Mouse (Mus musculus) small intestine, adult 2 months (tissue): ENCODE measurements around the gene Fam222b. TPM values are rescaled to one million over a fixed set of nuclear protein-coding genes. Genes with fewer than 3 reads are reported as not detected.
"Not testable (repeated sequence)": the region's sequence is repeated elsewhere in the genome, so short reads cannot be mapped to it uniquely, and the experiment has no call there.

Experiments
- H3K27ac ChIP-seq: fragments of 200-500 bp; 2 replicates; pipeline ENCODE4 v1.5.1; 2012; ENCODE audit warnings: low read depth, low read length, control low read depth, inconsistent platforms; ENCODE audit not compliant: insufficient read depth
- H3K27me3 ChIP-seq: fragments of 200-500 bp; 2 replicates; pipeline ENCODE4 v1.6.1; 2012; ENCODE audit warnings: mild to moderate bottlenecking, moderate library complexity, low read length, inconsistent platforms; ENCODE audit not compliant: control insufficient read depth, insufficient read depth
- H3K36me3 ChIP-seq: fragments of 200-500 bp; 2 replicates; pipeline ENCODE4 v1.6.1; 2012; ENCODE audit warnings: mild to moderate bottlenecking, low read length, control low read depth, inconsistent platforms; ENCODE audit not compliant: control insufficient read depth, insufficient read depth
- H3K4me1 ChIP-seq: fragments of 200-500 bp; 2 replicates; pipeline ENCODE4 v1.6.1; 2012; ENCODE audit warnings: low read length, inconsistent platforms, mixed read lengths; ENCODE audit not compliant: control insufficient read depth, insufficient read depth, insufficient read length
- H3K4me3 ChIP-seq: fragments of 200-500 bp; 2 replicates; pipeline ENCODE4 v1.5.1; 2012; ENCODE audit warnings: low read depth, mild to moderate bottlenecking, control low read depth, inconsistent platforms, low read length, moderate library complexity
- CTCF ChIP-seq: fragments of 200-500 bp; IDR thresholded peaks from 2 replicates; pipeline ENCODE4 v1.5.1; 2012; ENCODE audit warnings: low read depth, mild to moderate bottlenecking, control low read depth, inconsistent platforms, low read length, moderate library complexity, mixed read lengths; ENCODE audit not compliant: insufficient replicate concordance, insufficient read length; ENCODE audit errors: extremely low read depth
- POLR2A ChIP-seq: fragments of 200-500 bp; IDR thresholded peaks from 2 replicates; pipeline ENCODE4 v1.6.1; 2012; ENCODE audit warnings: low read depth, mild to moderate bottlenecking, control low read depth, inconsistent platforms, low read length, moderate library complexity
- WGBS: fragments of 180-500 bp; shearing (Covaris S2); methylation state at CpG from one replicate; pipeline ENCODE4 v1.1.7; 2018; 5-methylcytosine and 5-hydroxymethylcytosine counted together
- polyA plus RNA-seq: library from polyadenylated mRNA; depleted of rRNA; stranded (reverse); fragments of >200 nt; gene quantifications from 2 replicates; pipeline ENCODE4 v1.2.3, GENCODE M21; 2012

The Fam222b gene
- polyA plus RNA-seq, 1 experiment = 29.2 TPM

DNA sequence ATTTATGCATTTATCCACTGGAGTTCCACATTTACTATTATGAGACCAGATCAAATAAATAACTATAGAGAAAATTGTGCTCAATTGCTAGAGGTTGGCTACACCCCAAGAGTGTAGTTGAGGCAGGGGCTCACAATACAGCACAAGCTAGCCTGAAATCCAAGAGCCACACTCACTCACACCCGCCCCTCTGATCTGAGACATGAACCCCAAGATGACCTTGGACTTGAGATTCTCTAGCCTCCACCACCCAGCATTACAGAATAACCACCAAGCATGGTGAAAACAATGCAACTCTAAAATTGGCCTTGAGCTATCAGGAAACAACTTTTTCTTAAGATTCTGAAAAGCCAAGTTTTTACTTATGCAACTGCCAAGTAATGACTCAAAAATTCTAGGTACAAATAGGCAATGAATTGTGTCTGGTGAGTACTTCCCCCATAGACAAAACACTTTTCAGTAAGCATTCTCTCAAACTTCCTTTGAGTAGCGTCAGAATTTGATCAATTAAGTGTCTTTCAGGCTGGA, 87.4 kb downstream of the Fam222b start:
- TF ChIP-seq POLR2A (no peak), CTCF (no peak)
- Histone ChIP-seq H3K4me1 (peaks cover 9% of the 10 kb centered on the region), H3K4me3 (no peak overlapping the region; the same call in 1 of the 2 replicates), H3K27me3 (no peaks in the 10 kb centered on the region), H3K27ac (no peak overlapping the region), H3K36me3 (peaks cover 19% of the 10 kb centered on the region)
- 32% methylated on average over 2 of the region's 2 CpGs for WGBS

DNA sequence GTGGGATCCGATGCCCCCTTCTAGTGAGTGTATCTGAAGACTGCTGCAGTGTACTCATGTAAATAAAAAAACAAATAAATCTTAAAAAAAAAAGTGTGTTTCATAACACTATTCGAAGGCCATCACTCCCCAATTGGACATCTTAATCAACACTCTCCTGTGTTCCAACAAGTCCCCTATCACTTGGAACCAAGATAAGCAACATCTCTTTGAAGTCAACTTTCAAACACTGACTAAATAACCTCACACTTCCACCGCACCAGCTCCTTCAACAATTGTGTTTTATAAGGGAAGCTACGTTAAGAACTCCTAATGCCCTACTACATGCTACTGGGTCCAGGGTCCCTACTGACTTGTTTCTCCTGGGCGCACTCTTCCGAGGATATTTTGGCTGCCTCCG, 88.0 kb downstream of the Fam222b start:
- Histone ChIP-seq H3K27ac (no peak overlapping the region), H3K4me1 (peaks cover 9% of the 10 kb centered on the region; the same call in 1 of the 2 replicates), H3K4me3 (peak overlapping the region; percentile 74), H3K27me3 (no peaks in the 10 kb centered on the region), H3K36me3 (peaks cover 19% of the 10 kb centered on the region)
- no peak for TF ChIP-seq CTCF
- TF ChIP-seq POLR2A = no peak
- 3% methylated on average over 7 of the region's 7 CpGs for WGBS

DNA sequence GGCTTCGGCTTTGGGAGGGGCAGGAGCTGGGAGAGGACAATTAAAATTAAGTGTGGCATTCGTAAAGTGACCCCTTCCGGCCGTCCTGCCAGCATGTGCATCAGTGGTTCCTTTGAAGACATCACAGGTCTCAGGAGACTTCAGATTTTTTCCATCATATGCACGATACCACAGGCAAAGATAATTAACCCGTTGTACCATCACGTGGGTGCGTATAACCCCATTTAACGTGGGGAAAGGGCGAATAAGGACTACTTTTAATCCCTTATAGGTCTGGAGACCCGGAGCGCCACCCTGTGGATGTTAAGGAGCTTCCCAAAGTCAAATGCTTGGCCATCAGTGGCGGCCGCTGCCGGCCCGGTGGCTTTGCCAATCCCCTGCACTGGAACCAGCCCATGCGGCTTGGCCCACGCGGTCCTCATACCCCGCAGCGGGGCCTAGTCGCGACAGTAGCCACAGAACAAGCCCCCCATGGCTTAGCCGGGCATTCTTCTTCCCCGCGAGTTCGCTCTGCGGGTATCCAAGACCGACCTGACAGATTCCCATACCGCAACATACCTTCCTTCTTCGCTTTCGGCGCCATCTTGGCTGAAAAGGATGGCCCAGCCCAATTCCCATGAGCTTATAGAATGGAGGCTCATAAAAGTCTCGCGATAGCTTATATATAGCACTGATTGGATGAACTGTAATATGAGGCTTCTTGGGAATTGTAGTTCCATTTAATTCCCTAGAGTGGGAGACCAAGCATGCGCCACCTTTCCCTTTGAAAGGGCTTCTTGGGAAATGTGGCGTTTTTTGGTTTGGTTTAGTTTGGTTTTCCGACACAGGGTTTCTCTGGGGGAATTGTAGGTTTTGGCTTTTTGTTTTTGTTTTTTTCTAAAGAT, 88.7 kb downstream of the Fam222b start, which contains the start of gene Rpl23a:
Gene Rpl23a, minus strand, starts transcription at position 624 of the 884 bp plus-strand sequence.
- Histone ChIP-seq H3K4me1 (peaks cover 10% of the 10 kb centered on the region), H3K4me3 (peak within 1 kb of the TSS; percentile 74), H3K27ac (peak within 1 kb of the TSS; percentile 41), H3K27me3 (peaks cover 3% of the 10 kb centered on the region), H3K36me3 (peaks cover 19% of the 10 kb centered on the region)
- under 1% methylated on average over 38 of the region's 38 CpGs for WGBS
- TF ChIP-seq POLR2A (peak; percentile 88), CTCF (no peak)

DNA sequence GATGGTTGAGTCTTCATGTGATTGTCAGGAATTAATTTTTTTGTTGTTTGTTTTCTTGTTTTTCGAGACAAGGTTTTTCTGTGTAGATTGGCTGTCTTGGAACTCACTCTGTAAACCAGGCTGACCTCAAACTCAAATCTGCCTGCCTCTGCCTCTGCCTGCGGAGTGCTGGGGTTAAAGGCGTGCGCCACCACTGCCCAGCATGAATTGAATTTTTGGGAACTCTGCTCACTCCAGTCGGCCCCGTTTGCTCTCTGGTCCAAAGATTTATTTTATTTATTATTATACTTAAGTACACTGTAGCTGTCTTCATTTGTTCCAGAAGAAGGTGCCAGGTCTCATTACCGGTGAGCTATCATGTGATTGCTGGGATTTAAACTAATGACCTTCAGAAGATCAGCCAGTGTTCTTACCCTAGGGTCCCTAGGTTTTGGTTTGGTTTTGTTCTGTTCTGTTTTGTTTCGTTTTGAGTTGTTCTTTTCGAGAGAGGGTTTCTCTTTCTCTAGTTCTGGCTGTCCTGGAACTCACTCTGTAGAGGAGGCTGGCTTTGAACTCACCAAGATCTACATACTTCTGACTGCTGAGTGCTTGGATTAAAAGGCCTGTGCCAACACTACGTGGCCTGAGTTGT, 89.5 kb downstream of the Fam222b start:
- 52% methylated on average over 10 of the region's 10 CpGs for WGBS
- Histone ChIP-seq H3K4me3 (no peak overlapping the region), H3K27me3 (peaks cover 11% of the 10 kb centered on the region), H3K27ac (no peak overlapping the region), H3K4me1 (peaks cover 12% of the 10 kb centered on the region), H3K36me3 (peaks cover 19% of the 10 kb centered on the region)
- TF ChIP-seq POLR2A = no peak
- no peak for TF ChIP-seq CTCF

DNA sequence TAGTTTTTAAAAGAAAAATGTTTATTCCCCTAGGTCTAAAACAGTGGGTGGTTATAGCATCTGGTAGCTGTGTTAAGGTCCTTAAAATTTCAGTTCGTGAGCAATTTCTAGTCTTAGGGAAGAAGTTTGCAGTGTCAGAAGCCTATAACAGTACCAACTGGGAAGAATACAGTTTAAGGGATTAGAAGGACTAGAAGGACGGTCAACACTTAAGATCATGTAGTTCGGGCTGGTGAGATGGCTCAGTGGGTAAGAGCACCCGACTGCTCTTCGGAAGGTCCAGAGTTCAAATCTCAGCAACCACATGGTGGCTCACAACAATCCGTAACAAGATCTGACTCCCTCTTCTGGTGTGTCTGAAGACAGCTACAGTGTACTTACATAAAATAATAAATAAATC, 90.2 kb downstream of the Fam222b start:
- Histone ChIP-seq H3K36me3 (peaks cover 15% of the 10 kb centered on the region), H3K4me1 (peaks cover 14% of the 10 kb centered on the region), H3K27me3 (peaks cover 18% of the 10 kb centered on the region)
- not testable (repeated sequence) for H3K4me3 ChIP-seq, H3K27ac ChIP-seq
- 89% methylated on average over 6 of the region's 6 CpGs for WGBS

DNA sequence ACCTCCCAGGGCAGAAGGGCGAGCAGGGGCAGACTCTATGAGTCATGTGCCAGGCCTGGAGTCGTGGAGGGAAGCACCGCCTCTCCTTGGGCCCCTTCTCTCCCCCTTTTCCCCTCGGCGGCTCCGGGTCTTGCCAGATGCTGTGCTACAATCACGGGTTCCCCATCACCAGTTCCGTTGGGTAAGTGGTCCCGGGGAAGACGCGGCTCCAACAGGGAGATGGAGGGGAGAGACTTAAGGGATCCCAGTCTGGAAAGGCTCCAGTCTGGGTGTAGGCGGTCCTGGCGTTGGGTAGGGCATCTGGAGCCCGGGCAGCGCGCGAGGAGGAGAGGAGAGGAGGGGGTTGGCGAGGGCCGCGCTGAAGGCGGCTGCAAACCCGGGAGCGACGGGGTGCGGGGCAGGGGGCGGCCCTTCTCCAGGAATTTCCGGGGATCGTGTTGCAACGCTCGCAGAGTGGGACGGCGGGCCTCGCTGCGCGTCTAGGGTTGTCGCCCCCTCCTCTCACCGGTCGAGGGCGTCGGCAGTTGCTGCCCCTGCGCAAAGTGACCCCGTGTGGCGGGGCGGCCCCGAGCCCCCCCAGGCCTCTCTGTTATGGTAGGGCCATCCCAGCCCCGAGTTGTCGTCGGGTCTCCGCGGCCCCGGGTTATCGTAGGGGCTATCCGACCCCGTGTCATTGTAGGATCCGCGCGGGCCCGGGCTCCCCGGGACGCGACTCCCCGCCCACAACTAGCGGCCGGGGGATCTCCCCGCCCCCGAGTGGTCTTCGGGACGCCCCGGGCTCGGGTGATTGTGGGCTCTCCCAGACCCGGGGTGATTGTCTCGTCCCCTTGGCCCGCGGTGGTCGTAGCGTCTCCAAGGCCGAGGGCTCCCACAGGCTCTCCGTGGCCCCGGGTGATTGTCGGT, 94.1 kb downstream of the Fam222b start, which contains the start of gene Rab34:
Gene Rab34, plus strand, starts transcription at position 100 of the 903 bp plus-strand sequence.
- Histone ChIP-seq H3K27me3 (peaks cover 27% of the 10 kb centered on the region), H3K4me3 (peak within 1 kb of the TSS; percentile 57), H3K4me1 (peaks cover 12% of the 10 kb centered on the region), H3K36me3 (no peaks in the 10 kb centered on the region), H3K27ac (peak within 1 kb of the TSS; percentile 25)
- no peak for TF ChIP-seq CTCF
- 1% methylated on average over 80 of the region's 80 CpGs for WGBS
